Mouse (Mus musculus) right cerebral cortex, postnatal 25 days (tissue): ENCODE data around the gene Sumf1.

Experiments used
- DNase-seq: peaks from one replicate; pipeline ENCODE4 v3.0.0; 2022

The Sumf1 gene

GRCm38 (mm10) chr6:108206145-108206544 is 20.8 kb upstream of the Sumf1 start:
- DNase-seq = no peak

DNA sequence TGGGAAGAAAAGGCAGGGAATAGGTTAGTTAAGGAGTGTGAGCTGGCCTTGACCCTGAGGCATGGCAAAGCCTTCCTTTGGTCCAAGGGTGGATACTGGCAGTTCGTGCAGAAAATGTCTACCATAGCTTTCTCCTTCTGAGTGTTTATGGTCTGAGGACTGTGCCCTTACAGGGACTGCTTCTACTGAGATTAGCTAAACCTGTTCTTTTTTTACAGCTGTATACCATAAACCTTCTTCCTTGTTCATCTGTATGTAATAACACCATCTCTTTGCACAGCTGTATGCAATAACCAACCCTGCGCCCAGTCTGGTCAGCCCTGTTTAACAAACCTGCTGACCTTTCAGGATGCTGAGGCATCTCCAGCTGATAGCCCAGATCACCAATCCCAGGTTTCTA is 18.9 kb upstream of the Sumf1 start:
- DNase-seq = no peak

GRCm38 (mm10) chr6:108198286-108198685 is 12.9 kb upstream of the Sumf1 start:
- DNase-seq = no peak

DNA sequence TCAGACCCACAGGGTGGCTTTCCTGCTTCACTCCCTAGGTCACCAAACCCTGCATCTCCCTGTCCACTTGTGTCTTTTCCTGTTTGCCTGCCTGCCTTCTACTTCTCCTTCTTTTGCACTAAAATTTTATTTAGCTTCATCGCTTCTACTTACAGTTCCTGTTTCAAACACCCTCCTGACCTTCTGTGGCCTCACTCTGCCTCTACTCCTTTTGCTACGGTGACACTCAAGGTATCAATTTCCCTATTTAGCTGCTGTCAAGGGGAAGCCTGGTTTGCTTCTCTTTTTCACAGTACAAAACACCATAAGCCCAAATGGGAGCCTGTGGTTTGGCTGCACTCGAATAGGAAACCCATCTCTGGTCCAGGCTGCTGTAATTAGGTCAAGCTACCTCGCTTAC is 11.7 kb upstream of the Sumf1 start:
- DNase-seq = no peak

- DNase-seq = no peak
These were observed 11.3 kb upstream of the Sumf1 start for GRCm38 (mm10) chr6:108196665-108197064.

DNA sequence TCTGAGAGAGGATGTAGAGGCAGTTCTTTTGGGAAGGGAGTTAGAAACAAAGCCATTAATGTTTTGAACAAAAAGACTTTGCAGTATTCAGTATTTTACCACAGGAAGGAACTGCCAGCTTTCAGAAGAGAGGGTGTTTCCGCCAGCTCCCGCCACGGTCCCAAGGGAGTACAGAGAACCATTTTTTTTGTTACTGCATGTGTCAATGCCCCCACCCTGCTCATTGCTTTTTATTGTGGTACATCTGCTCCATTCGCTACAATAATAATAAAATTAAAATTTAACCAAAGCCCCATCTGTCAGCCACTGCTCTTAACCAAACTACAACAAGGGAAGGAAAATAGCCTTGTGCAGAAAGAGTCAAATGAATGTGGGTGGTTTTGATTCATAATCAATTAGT is 7.2 kb upstream of the Sumf1 start:
- no peak for DNase-seq

DNA sequence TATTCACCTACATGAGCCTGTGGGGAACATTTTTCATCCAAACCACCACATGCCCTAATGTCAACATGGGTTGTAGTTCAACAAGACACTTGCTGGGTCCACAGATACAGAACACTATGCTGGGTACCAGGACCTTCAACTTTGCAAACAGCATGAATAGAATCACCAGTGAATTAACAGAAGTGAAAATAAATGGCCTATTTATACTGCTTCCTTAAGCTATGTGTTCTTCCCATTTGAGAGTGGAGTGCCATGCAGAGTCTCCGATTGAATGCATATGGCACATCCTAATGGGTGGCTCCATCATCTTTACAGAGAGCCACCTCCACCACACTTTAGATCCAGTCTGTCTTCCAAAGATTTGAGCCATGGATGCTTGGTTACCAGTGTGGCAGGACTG is 5.3 kb upstream of the Sumf1 start:
- no peak for DNase-seq

GRCm38 (mm10) chr6:108185685-108186009 is 265 bp upstream of the Sumf1 start:
- DNase-seq = no peak

DNA sequence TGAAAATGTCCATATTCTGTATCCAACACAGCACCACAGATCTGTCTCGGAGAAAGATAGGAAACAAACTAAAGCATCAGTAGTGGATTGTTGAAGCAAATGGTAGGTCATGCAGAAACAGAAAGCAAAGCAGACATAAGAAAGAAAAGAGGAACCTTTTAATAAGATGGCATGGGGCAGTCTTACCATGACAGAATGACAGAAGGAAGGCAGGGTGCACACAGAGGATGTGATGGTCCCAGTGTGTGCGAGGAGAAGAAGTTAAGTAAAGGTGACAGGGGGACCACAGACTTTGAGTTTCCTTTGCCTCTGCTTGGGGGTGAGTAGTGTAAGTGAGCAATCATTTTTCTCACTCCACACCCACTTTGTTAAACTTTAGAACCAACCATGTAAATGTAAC is 6.3 kb downstream of the Sumf1 start:
- no peak for DNase-seq

DNA sequence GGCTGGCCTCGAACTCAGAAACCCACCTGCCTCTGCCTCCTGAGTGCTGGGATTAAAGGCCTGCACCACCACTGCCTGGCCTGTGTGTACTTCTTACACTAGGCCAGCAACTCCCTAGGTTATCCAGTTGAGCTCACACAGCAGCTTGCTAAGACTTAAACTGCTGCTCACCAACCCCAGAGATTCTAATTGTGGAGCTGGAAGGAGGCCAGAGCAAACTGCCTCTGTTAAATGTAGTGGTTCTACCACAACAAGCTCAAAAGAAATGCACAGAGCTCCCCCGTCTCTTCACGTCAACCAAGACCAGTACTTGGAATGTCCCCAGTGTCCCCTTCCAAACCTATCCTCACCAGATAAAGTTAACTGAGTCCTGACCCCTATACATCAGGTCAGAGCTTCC is 11.2 kb downstream of the Sumf1 start:
- no peak for DNase-seq

DNA sequence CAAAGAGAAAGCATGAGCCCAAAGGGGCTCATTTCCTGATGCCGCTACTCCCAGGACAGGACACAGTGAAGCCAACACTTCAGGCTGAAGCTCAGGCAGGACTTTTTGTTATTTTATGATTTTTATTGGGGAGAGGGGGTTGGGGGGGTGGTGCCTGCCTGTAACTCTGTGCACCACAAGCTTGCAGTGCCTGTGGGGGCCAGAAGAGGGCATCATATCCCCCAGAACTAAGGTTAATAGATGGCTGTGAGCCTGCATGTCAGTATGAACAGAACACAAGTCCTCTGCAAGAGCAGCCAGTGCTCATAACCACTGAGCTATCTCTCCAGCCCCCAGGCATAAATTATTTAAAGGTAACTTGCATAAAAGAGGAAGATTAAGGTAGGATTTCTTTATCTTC is 13.2 kb downstream of the Sumf1 start:
- DNase-seq = no peak

- DNase-seq = no peak
These were observed 15.9 kb downstream of the Sumf1 start for GRCm38 (mm10) chr6:108169466-108169865.

DNA sequence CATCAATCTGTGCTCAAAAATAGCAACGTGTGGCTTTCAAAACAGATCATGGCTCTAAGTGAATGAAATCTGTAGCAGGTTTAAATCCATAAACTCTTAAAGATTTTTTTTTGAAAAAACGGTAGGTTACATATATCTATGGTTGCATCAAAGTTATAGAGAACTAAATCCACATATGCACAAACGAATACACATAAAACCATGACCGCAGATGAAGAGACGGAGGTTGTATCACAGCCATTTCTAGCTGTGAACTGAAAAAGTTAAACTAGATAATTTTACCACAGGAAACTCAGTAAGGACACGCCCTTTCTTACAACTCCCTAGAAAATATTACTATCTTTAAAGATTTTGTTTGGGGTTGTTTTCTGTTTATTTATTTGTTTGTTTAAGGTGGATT is 16.7 kb downstream of the Sumf1 start:
- no peak for DNase-seq

GRCm38 (mm10) chr6:108167946-108168680 is 17.3 kb downstream of the Sumf1 start:
- DNase-seq = no peak

GRCm38 (mm10) chr6:108165598-108165997 is 19.8 kb downstream of the Sumf1 start:
- DNase-seq = no peak

DNA sequence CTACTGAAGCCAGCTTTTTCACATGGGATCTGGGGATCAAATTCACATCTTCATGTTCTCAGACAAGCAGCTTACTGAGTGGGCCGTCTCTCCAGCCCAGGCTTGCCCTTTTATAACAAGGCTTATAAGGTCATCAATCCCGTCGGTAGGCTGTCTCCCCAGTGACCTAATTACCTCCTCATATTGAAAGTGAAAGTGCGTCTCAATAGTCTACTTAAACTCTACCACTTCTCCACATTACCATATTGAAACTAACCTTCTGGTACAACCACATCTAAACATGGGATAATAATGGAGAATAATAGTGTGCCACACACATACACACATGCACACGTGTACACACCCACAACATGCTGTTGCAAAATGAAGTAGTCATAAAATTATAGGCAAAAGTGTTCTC is 20.4 kb downstream of the Sumf1 start:
- DNase-seq = no peak

DNA sequence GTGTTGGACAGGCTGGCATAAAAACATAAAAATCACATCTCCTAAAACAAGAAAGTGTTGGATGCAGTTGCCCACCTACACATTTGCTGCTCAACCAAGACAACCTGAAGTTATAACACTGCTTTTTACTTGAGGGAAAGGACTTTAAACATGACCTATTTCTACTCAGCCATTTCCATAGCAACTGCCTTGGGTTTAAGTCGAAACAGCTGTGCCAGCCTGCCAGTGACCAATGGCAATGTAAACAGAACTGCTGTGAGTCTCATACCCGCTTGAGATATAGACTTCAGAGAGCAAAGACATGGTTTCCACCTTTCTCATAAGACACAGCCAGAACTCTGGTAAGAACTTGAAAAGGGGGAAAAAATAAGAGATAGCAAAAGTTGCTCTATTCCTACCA is 24.8 kb downstream of the Sumf1 start:
- DNase-seq = no peak

GRCm38 (mm10) chr6:108156881-108157280 is 28.5 kb downstream of the Sumf1 start:
- no peak for DNase-seq

DNA sequence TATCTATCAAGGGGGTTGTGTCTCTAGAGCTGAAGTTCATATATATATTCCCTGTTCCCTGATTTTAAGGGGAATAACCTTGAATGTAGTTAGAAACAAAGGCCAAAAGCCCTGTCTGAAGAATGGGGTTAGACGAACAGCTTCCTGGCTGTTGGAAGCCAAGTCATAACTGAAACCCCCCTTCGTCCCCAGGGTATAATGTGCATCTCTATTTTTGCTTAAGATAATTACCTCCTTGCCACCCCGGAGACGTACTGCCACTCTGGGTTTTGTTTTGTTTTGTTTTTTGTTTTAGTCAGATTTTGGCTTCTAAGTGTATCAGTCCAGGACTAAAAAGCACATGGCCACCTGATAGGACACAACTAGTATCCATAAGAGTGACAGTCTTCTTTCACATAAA is 31.1 kb downstream of the Sumf1 start:
- DNase-seq = no peak

GRCm38 (mm10) chr6:108152661-108153269 is 32.6 kb downstream of the Sumf1 start:
- no peak for DNase-seq

DNA sequence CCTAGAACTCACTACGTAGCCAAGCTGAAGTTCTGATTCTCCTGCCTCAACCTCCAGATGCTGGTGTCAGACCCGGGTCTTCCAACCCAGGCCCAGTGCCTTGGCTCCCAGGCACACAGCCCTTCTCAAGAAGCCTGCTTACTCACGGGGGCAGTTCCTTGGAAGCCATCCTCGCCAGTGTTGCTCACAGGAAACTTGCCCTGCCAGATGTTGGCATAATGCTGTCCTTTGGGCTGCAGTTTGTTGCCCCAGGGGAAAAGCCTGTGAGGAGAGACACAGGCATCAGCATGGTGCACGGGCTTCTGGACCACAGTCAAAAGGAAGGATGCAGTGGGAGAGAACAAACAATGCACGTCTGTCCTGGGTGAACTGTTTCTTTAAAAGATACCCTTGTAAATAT is 33.3 kb downstream of the Sumf1 start:
- DNase-seq = no peak

DNA sequence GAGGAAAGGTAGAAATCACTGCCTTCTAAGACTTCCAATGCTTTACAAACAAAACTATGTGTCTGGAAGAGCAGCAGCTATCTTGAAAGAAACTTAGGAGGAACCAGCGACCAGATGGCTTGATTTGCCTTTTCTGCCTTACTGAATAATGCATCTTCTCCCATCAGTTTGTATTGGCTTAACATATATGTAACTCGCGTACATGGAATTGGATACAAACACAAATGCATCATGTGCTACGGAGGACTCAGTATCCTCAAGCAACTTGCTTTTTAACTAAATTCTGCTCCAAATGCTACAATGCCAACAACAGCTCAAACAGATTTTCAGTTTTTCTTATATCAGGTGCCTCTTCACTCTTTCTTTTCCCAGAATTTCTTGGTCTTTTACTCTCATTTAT is 36.1 kb downstream of the Sumf1 start:
- no peak for DNase-seq

- no peak for DNase-seq
These were observed 36.9 kb downstream of the Sumf1 start for GRCm38 (mm10) chr6:108148435-108148834.

DNA sequence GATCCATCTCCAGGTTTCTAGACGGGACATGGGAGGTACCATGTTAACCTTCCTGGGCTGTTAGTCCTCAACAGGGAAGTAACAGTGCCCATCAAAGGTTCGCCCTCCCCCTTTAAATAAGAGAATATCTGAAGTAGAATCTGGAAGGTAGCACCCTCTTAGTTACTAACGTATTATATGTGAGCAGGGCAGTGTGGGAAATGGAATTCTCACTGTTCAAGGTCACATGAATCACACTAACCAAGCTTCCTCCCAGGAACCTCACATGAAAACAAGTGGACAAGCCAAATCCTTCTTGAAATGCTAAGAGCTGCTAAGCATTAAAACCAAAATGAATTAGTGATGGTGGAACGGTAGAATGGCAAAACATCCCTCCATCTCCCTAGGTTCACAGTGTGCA is 38.7 kb downstream of the Sumf1 start:
- no peak for DNase-seq

GRCm38 (mm10) chr6:108145941-108146588 is 39.3 kb downstream of the Sumf1 start:
- no peak for DNase-seq
